In the genomic region with DNA sequence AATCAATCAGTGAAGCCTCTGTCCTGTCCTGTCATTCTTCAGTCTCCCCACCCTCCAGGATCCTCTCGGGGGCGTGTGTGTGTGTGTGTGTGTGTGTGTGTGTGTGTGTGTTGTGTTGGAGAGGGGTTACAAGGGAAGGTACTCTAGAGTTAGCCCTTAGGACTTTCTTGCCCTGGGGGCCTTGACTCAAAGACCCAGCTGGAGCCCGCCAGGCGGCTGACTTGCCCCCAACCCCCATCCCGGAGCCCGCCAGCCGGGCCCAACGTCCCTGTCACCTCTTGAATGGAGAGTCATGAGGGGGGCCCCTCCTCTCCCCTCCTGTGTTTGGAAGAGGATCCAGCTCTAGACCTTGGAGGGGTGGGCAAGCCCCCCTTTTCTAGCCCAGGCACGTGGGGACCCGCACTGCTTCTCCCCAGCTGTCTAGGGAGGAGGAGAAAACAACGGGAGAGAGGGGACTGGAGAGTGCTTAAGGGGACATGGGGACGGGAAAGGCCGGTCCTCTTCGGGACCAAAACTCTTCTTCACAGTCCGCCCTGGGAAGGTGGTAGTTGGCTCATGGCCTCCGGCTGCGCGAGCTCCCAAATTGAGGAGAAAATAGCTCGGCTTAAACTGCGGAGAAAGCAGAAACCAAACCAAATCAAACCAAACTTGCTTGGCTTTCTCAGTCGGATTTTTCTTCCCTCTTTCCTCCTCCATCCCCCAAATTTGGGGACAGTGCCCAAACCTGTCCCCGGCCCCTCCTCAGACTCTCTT, we compare ENCODE assay signal across 9 mouse cellular contexts. TPM values are rescaled to one million over a fixed set of nuclear protein-coding genes. Genes with fewer than 3 reads are reported as not detected.
DNase-seq lines count a peak whose midpoint lies in the region; ATAC-seq and TF ChIP-seq lines count a peak whose summit lies in the region.
"Had no signal": no experiment of that assay in that cellular context is flagged by ENCODE, and none has a peak within 500 bp of the region (broad histone marks: within the 10 kb centered on the region; RNA-seq: fewer than 3 reads in every experiment).

No protein-coding gene starts in this region.

- H3K4me1 ChIP-seq in heart, adult 2 months (ENCODE audit: control insufficient read depth, insufficient read depth, low read length), result no peaks in the 10 kb centered on the region
- H3K4me1 ChIP-seq in hindbrain, embryonic 13.5 days (replicated peaks), result peaks cover 13% of the 10 kb centered on the region; the same call in 1 of the 2 replicates
- H3K4me1 ChIP-seq in midbrain, embryonic 11.5 days (ENCODE audit: control insufficient read depth, insufficient read depth, low read length), result no peaks in the 10 kb centered on the region

- peak in 1 of 2 experiments; percentile 43 for DNase-seq in heart, adult 2 months
- DNase-seq in heart, postnatal 25 days (ENCODE audit: low spot score), result no peak
- DNase-seq in R1 (ENCODE audit: low read depth, low spot score), result peak; percentile 42
- peak; percentile 96 for DNase-seq in midbrain, embryonic 11.5 days (ENCODE audit: low spot score, missing footprints)
- no peak for DNase-seq in layer of hippocampus, postnatal 14 days (ENCODE audit: low spot score in 2 of 2)
- no peak for DNase-seq in right cerebral cortex, postnatal 10 days (ENCODE audit: low spot score in 2 of 2)
- DNase-seq in thymus, postnatal 4 days, result no peak

- H3K27me3 ChIP-seq in heart, adult 2 months (ENCODE audit: control insufficient read depth, insufficient read depth, low read length), result no peaks in the 10 kb centered on the region; the same call in 1 of the 2 replicates
- peaks cover 98% of the 10 kb centered on the region for H3K27me3 ChIP-seq in hindbrain, embryonic 13.5 days
- H3K27me3 ChIP-seq in midbrain, embryonic 11.5 days (ENCODE audit: control insufficient read depth, insufficient read depth, low read length), result peaks cover 93% of the 10 kb centered on the region
- H3K27me3 ChIP-seq: CH12.LX had no signal

- no peaks in the 10 kb centered on the region for H3K9me3 ChIP-seq in hindbrain, embryonic 13.5 days
- no peaks in the 10 kb centered on the region for H3K9me3 ChIP-seq in midbrain, embryonic 11.5 days (ENCODE audit: control insufficient read depth, low read length)

- TF ChIP-seq EP300 in heart, adult 2 months (IDR thresholded peaks at IDR 0.05; ENCODE audit: insufficient read depth, low read depth, low read length), result no peak

- TF ChIP-seq POLR2A in heart, adult 2 months (IDR thresholded peaks at IDR 0.05; ENCODE audit: insufficient read depth, low read depth, low read length), result no peak

- 13% methylated on average over 22 of the region's 22 CpGs for WGBS in heart, adult 2 months
- WGBS in hindbrain, embryonic 13.5 days, result under 1% methylated on average over 22 of the region's 22 CpGs
- WGBS in midbrain, embryonic 11.5 days, result under 1% methylated on average over 22 of the region's 22 CpGs

- H3K4me2 ChIP-seq in hindbrain, embryonic 13.5 days, result no peak overlapping the region
- H3K4me2 ChIP-seq in midbrain, embryonic 11.5 days, result no peak overlapping the region

- no peak for TF ChIP-seq CTCF in heart, adult 2 months (IDR thresholded peaks at IDR 0.05)

- intact Hi-C loops in heart, adult 2 months (cut with DNase I), result loop anchor here (1.0 to 10.0 kb wide), 4 partner anchors 281 to 808 kb away; no protein-coding TSS in a partner anchor
- intact Hi-C loops in heart, postnatal 25 days (cut with DNase I), result no loop called here

- H3K27ac ChIP-seq in heart, adult 2 months, result no peak overlapping the region; the same call in 1 of the 2 replicates
- H3K27ac ChIP-seq in hindbrain, embryonic 13.5 days, result no peak overlapping the region
- no peak overlapping the region for H3K27ac ChIP-seq in midbrain, embryonic 11.5 days (ENCODE audit: low read depth, low read length)

- H3K9ac ChIP-seq in heart, adult 2 months (ENCODE audit: low read depth, low read length), result peak overlapping the region; percentile 48; the same call in 1 of the 2 replicates
- no peak overlapping the region for H3K9ac ChIP-seq in hindbrain, embryonic 13.5 days
- no peak overlapping the region for H3K9ac ChIP-seq in midbrain, embryonic 11.5 days (ENCODE audit: low read length)

- no peaks in the 10 kb centered on the region for H3K36me3 ChIP-seq in heart, adult 2 months (ENCODE audit: control insufficient read depth, insufficient read depth, low read length)
- H3K36me3 ChIP-seq in hindbrain, embryonic 13.5 days, result no peaks in the 10 kb centered on the region
- H3K36me3 ChIP-seq in midbrain, embryonic 11.5 days (ENCODE audit: control insufficient read depth, insufficient read depth, low read length), result no peaks in the 10 kb centered on the region

- no peaks in the 10 kb centered on the region for H3K79me2 ChIP-seq in heart, adult 2 months (replicated peaks; ENCODE audit: control insufficient read depth, insufficient read depth, low read length)

- no peak for ATAC-seq in hindbrain, embryonic 13.5 days (ENCODE audit: low FRiP score)
- ATAC-seq in midbrain, embryonic 11.5 days (ENCODE audit: low FRiP score), result no peak

- peak overlapping the region; percentile 42 for H3K4me3 ChIP-seq in heart, adult 2 months
- peak overlapping the region; percentile 15; the same call in 1 of the 2 replicates for H3K4me3 ChIP-seq in hindbrain, embryonic 13.5 days
- H3K4me3 ChIP-seq in midbrain, embryonic 11.5 days (ENCODE audit: low read depth, low read length), result no peak overlapping the region

RNA-seq across cellular contexts. Expression of a gene that starts 15.2 kb away (rescaled TPM):
- total RNA-seq in heart, adult 2 months (2021), result 10 to 100 TPM; 10.2 to 10.4 TPM
- polyA plus RNA-seq in heart, adult 2 months (2012; rRNA removed), result 4.4 and 4.9 TPM in 2 replicates
- 10 to 100 TPM in 1 of 2 experiments, 1 to 10 TPM in 1; 9.3 to 13.2 TPM for total RNA-seq in heart, postnatal 25 days (2021)
- polyA plus RNA-seq in hindbrain, embryonic 13.5 days (2015; fragmentation: Nextera tagmentation; extraction: Ambion mirVana), result 5.3 and 6.0 TPM in 2 replicates
- polyA plus RNA-seq in midbrain, embryonic 11.5 days (2014; fragmentation: Nextera tagmentation; extraction: Ambion mirVana), result 1.3 and 1.4 TPM in 2 replicates
- 1 to 10 TPM; 3.1 to 3.9 TPM for total RNA-seq in layer of hippocampus, postnatal 14 days (2021)
- total RNA-seq: CH12.LX had no signal

Comparison
In these comparisons a context has a peak if more than half of its experiments do, and no peak if none do; other contexts are left out.
1. DNase-seq: peak in R1 (single experiment) and midbrain, embryonic 11.5 days (single experiment); none in heart, postnatal 25 days (single experiment), layer of hippocampus, postnatal 14 days (0 of 2), right cerebral cortex, postnatal 10 days (0 of 2) and thymus, postnatal 4 days (single experiment).